In genomic region chr3:124320398-124320797, GRCm38 (mm10) we compare ENCODE assay signal across 8 mouse cellular contexts. TPM values are rescaled to one million over a fixed set of nuclear protein-coding genes. Genes with fewer than 3 reads are reported as not detected.
A peak's percentile ranks its signal among the peaks of the same experiment; 100 is the strongest.
DNase-seq lines count a peak whose midpoint lies in the region; ATAC-seq and TF ChIP-seq lines count a peak whose summit lies in the region.

No protein-coding gene starts in this region.

- no peaks in the 10 kb centered on the region for H3K27me3 ChIP-seq in heart, embryonic 16.5 days (ENCODE audit: control insufficient read depth, insufficient read depth, low read length)
- H3K27me3 ChIP-seq in forebrain, embryonic 15.5 days, result no peaks in the 10 kb centered on the region
- H3K27me3 ChIP-seq in liver, postnatal 0 days (ENCODE audit: insufficient read depth, low read length), result 0 out of 2 replicates have a peak, but pooled peaks cover 4% of the 10 kb centered on the region

- WGBS in heart, embryonic 16.5 days, result 15% methylated on average over 2 of the region's 2 CpGs
- WGBS in forebrain, embryonic 15.5 days, result 19% methylated on average over 2 of the region's 2 CpGs
- 30% methylated on average over 2 of the region's 2 CpGs for WGBS in liver, postnatal 0 days (ENCODE audit: insufficient replicate concordance)

- 0 out of 2 replicates have a peak, but pooled peaks cover 3% of the 10 kb centered on the region for H3K4me1 ChIP-seq in heart, embryonic 16.5 days (ENCODE audit: control insufficient read depth, insufficient read depth, low read length)
- peaks cover 33% of the 10 kb centered on the region for H3K4me1 ChIP-seq in forebrain, embryonic 15.5 days
- H3K4me1 ChIP-seq in liver, postnatal 0 days (ENCODE audit: insufficient read depth), result no peaks in the 10 kb centered on the region

- no peaks in the 10 kb centered on the region for H3K9me3 ChIP-seq in heart, embryonic 16.5 days (replicated peaks; ENCODE audit: control insufficient read depth, low read length)
- H3K9me3 ChIP-seq in forebrain, embryonic 15.5 days, result no peaks in the 10 kb centered on the region
- no peaks in the 10 kb centered on the region for H3K9me3 ChIP-seq in liver, postnatal 0 days (ENCODE audit: low read length)

- H3K4me3 ChIP-seq in heart, embryonic 16.5 days (ENCODE audit: low read length), result peak overlapping the region; percentile 72
- peak overlapping the region; percentile 56 for H3K4me3 ChIP-seq in forebrain, embryonic 15.5 days
- H3K4me3 ChIP-seq in liver, postnatal 0 days (ENCODE audit: low read depth, low read length), result peak overlapping the region; percentile 46

- no peak for TF ChIP-seq EP300 in liver, postnatal 0 days (IDR thresholded peaks at IDR 0.05; ENCODE audit: low read depth)

- H3K27ac ChIP-seq in heart, embryonic 16.5 days (ENCODE audit: low read length), result no peak overlapping the region
- peak overlapping the region; percentile 90 for H3K27ac ChIP-seq in forebrain, embryonic 15.5 days (replicated peaks)
- no peak overlapping the region for H3K27ac ChIP-seq in liver, postnatal 0 days (ENCODE audit: low read depth)

- no peak for ATAC-seq in heart, embryonic 16.5 days (replicated peaks; ENCODE audit: extremely low read depth, insufficient read depth, low FRiP score)
- ATAC-seq in forebrain, embryonic 15.5 days (replicated peaks), result peak; percentile 61
- ATAC-seq in liver, postnatal 0 days, result no peak

- peak overlapping the region; percentile 70 for H3K9ac ChIP-seq in heart, embryonic 16.5 days (ENCODE audit: low read length)
- H3K9ac ChIP-seq in forebrain, embryonic 15.5 days (replicated peaks), result peak overlapping the region; percentile 60
- H3K9ac ChIP-seq in liver, postnatal 0 days (replicated peaks), result no peak overlapping the region

- no peak for TF ChIP-seq CTCF in liver, postnatal 0 days (IDR thresholded peaks at IDR 0.05; ENCODE audit: low read depth)

- no peak for DNase-seq in heart, adult 11 months
- DNase-seq in brain, embryonic 18.5 days (ENCODE audit: low read depth, low spot score), result peak; percentile 3
- DNase-seq in liver, postnatal 0 days, result no peak
- DNase-seq in thymus, postnatal 10 days (ENCODE audit: low spot score in 2 of 2), result no peak
- no peak for DNase-seq in yolk sac, embryonic 10.5 days (ENCODE audit: low spot score)
- DNase-seq in frontal cortex, postnatal 14 days (ENCODE audit: low spot score in 2 of 2), result no peak

- no peaks in the 10 kb centered on the region for H3K36me3 ChIP-seq in heart, embryonic 16.5 days (ENCODE audit: control insufficient read depth, insufficient read depth)
- H3K36me3 ChIP-seq in forebrain, embryonic 15.5 days, result no peaks in the 10 kb centered on the region
- no peaks in the 10 kb centered on the region for H3K36me3 ChIP-seq in liver, postnatal 0 days (replicated peaks; ENCODE audit: insufficient read depth, low read length)

- peak overlapping the region; percentile 85 for H3K4me2 ChIP-seq in heart, embryonic 16.5 days (ENCODE audit: low read depth, low read length)
- H3K4me2 ChIP-seq in forebrain, embryonic 15.5 days (replicated peaks), result peak overlapping the region; percentile 54
- peak overlapping the region; percentile 66 for H3K4me2 ChIP-seq in liver, postnatal 0 days (ENCODE audit: low read depth, low read length)

RNA-seq across cellular contexts. Expression of gene Tram1l1, which starts 0.3 kb away (rescaled TPM):
- 2.4 and 2.5 TPM in 2 replicates for polyA plus RNA-seq in heart, embryonic 16.5 days (2015; fragmentation: Nextera tagmentation; extraction: Ambion mirVana)
- 30.6 and 35.7 TPM in 2 replicates for polyA plus RNA-seq in forebrain, embryonic 15.5 days (2015; fragmentation: Nextera tagmentation; extraction: Ambion mirVana)
- polyA plus RNA-seq in liver, postnatal 0 days (2015; fragmentation: Nextera tagmentation; extraction: Ambion mirVana), result 0.05 and 0.08 TPM in 2 replicates
